22 mouse cellular contexts compared by ENCODE assay signal in the genomic region with DNA sequence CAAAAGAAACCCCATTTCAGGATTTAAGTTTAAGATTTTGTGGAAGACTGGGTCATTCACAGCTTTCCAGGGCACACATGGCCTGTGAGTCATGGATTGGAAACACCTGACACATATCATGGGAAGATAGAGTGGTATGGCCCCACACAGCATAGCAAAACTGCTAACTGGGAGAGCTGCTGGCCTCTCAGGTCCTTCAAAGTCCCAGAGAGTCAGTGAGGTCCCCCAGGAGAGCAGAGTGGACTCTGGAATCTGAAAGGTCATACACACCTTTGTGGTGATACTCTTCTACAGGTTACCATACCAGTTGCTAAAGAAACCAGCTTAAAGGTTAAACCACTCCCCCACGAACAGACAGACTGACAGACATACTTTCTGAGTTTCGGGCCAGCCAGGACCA.
A peak's percentile ranks its signal among the peaks of the same experiment; 100 is the strongest.
DNase-seq lines count a peak whose midpoint lies in the region; ATAC-seq and TF ChIP-seq lines count a peak whose summit lies in the region.
"Had no signal": no experiment of that assay in that cellular context is flagged by ENCODE, and none has a peak within 500 bp of the region (broad histone marks: within the 10 kb centered on the region; RNA-seq: fewer than 3 reads in every experiment).

No protein-coding gene starts in this region.

- H3K27ac ChIP-seq in heart, embryonic 11.5 days (ENCODE audit: low read depth, low read length): no peak overlapping the region
- H3K27ac ChIP-seq in heart, postnatal 0 days (ENCODE audit: low read depth): peak overlapping the region; percentile 47
- no peak overlapping the region for H3K27ac ChIP-seq in intestine, embryonic 15.5 days
- H3K27ac ChIP-seq: embryonic facial prominence, embryonic 13.5 days; forebrain, embryonic 12.5 days; hindbrain, embryonic 10.5 days; hindbrain, embryonic 14.5 days had no signal

- no peak overlapping the region for H3K9ac ChIP-seq in heart, embryonic 11.5 days (ENCODE audit: low read depth, low read length)
- no peak overlapping the region for H3K9ac ChIP-seq in heart, postnatal 0 days (replicated peaks; ENCODE audit: low read depth, low read length)
- H3K9ac ChIP-seq in intestine, embryonic 15.5 days: no peak overlapping the region
- H3K9ac ChIP-seq: embryonic facial prominence, embryonic 13.5 days; forebrain, embryonic 12.5 days; hindbrain, embryonic 14.5 days had no signal

- WGBS in heart, embryonic 11.5 days (ENCODE audit: insufficient replicate concordance): 81% methylated on average over 2 of the region's 2 CpGs
- WGBS in heart, postnatal 0 days: 88% methylated on average over 2 of the region's 2 CpGs
- WGBS in intestine, embryonic 15.5 days: 74% methylated on average over 2 of the region's 2 CpGs

- H3K4me1 ChIP-seq in heart, embryonic 11.5 days (ENCODE audit: control insufficient read depth, insufficient read depth, low read length): no peaks in the 10 kb centered on the region
- H3K4me1 ChIP-seq in heart, postnatal 0 days (ENCODE audit: control insufficient read depth, insufficient read depth): no peaks in the 10 kb centered on the region
- peaks cover 4% of the 10 kb centered on the region; the same call in 1 of the 2 replicates for H3K4me1 ChIP-seq in intestine, embryonic 15.5 days (replicated peaks)
- H3K4me1 ChIP-seq: embryonic facial prominence, embryonic 13.5 days; forebrain, embryonic 12.5 days; hindbrain, embryonic 10.5 days had no signal

- DNase-seq in heart, adult 11 months: peak; percentile 49
- no peak for DNase-seq in heart, postnatal 0 days (ENCODE audit: low spot score)
- no peak for DNase-seq in heart, adult 9 months (ENCODE audit: low spot score in 2 of 2)
- DNase-seq in yolk sac, embryonic 10.5 days (ENCODE audit: low spot score): peak; percentile 9
- no peak for DNase-seq in cerebellum, postnatal 36 days
- DNase-seq: adrenal gland, postnatal 10 days; B cell, adult 2 months; cerebellum, adult 11 months; cerebellum, adult 9-10 months; cerebellum, postnatal 25 days; gastrocnemius, postnatal 10 days; heart, postnatal 14 days; kidney, adult 11 months had no signal

- H3K4me3 ChIP-seq in heart, embryonic 11.5 days (ENCODE audit: low read depth, low read length): no peak overlapping the region
- no peak overlapping the region for H3K4me3 ChIP-seq in heart, postnatal 0 days (ENCODE audit: low read depth, low read length)
- H3K4me3 ChIP-seq in intestine, embryonic 15.5 days (replicated peaks): no peak overlapping the region
- H3K4me3 ChIP-seq: embryonic facial prominence, embryonic 13.5 days; forebrain, embryonic 12.5 days; hindbrain, embryonic 10.5 days had no signal

- no peak for ATAC-seq in heart, embryonic 11.5 days (replicated peaks; ENCODE audit: insufficient number of reproducible peaks, low FRiP score, low TSS enrichment)
- no peak for ATAC-seq in heart, postnatal 0 days (ENCODE audit: insufficient read depth, low read depth)
- peak; percentile 89 for ATAC-seq in intestine, embryonic 15.5 days
- ATAC-seq: CD4-positive, CD25-positive, alpha-beta regulatory T cell, adult 4 months; forebrain, embryonic 16.5 days had no signal

- no peaks in the 10 kb centered on the region for H3K36me3 ChIP-seq in heart, embryonic 11.5 days (ENCODE audit: control insufficient read depth, insufficient read depth, low read length)
- H3K36me3 ChIP-seq in heart, postnatal 0 days (replicated peaks; ENCODE audit: control insufficient read depth, insufficient read depth, low read length): no peaks in the 10 kb centered on the region
- H3K36me3 ChIP-seq in intestine, embryonic 15.5 days: no peaks in the 10 kb centered on the region
- H3K36me3 ChIP-seq: embryonic facial prominence, embryonic 13.5 days; forebrain, embryonic 12.5 days; G1E; hindbrain, embryonic 10.5 days had no signal

- no peak overlapping the region for H3K4me2 ChIP-seq in heart, embryonic 11.5 days
- no peak overlapping the region for H3K4me2 ChIP-seq in heart, postnatal 0 days (ENCODE audit: low read depth, low read length)
- no peak overlapping the region for H3K4me2 ChIP-seq in intestine, embryonic 15.5 days (replicated peaks)
- H3K4me2 ChIP-seq: embryonic facial prominence, embryonic 13.5 days; forebrain, embryonic 12.5 days; hindbrain, embryonic 14.5 days had no signal

- no peaks in the 10 kb centered on the region for H3K27me3 ChIP-seq in heart, embryonic 11.5 days (ENCODE audit: control insufficient read depth, insufficient read depth, low read length)
- no peaks in the 10 kb centered on the region for H3K27me3 ChIP-seq in heart, postnatal 0 days (ENCODE audit: control insufficient read depth, insufficient read depth, low read length)
- H3K27me3 ChIP-seq in intestine, embryonic 15.5 days (replicated peaks): no peaks in the 10 kb centered on the region
- H3K27me3 ChIP-seq: embryonic facial prominence, embryonic 13.5 days; forebrain, embryonic 12.5 days had no signal

- TF ChIP-seq CTCF in heart, postnatal 0 days (IDR thresholded peaks at IDR 0.05; ENCODE audit: low read depth): no peak

- TF ChIP-seq EP300 in heart, postnatal 0 days (IDR thresholded peaks at IDR 0.05; ENCODE audit: low read depth): no peak

- no peaks in the 10 kb centered on the region for H3K9me3 ChIP-seq in heart, embryonic 11.5 days (replicated peaks; ENCODE audit: control insufficient read depth, low read length)
- H3K9me3 ChIP-seq in heart, postnatal 0 days (replicated peaks; ENCODE audit: control insufficient read depth, low read length): no peaks in the 10 kb centered on the region
- no peaks in the 10 kb centered on the region for H3K9me3 ChIP-seq in intestine, embryonic 15.5 days
- H3K9me3 ChIP-seq: embryonic facial prominence, embryonic 13.5 days; forebrain, embryonic 12.5 days; hindbrain, embryonic 10.5 days had no signal

Comparison
In these comparisons a context has a peak if more than half of its experiments do, and no peak if none do; other contexts are left out.
1. DNase-seq: peak in heart, adult 11 months (single experiment) and yolk sac, embryonic 10.5 days (single experiment); none in heart, postnatal 0 days (single experiment), heart, adult 9 months (0 of 2) and cerebellum, postnatal 36 days (0 of 2).